Mouse (Mus musculus): ENCODE measurements around the gene Olfr279. TPM values are rescaled to one million over a fixed set of nuclear protein-coding genes. Genes with fewer than 3 reads are reported as not detected.
A peak's percentile ranks its signal among the peaks of the same experiment; 100 is the strongest.
"Not testable (repeated sequence)": the region's sequence is repeated elsewhere in the genome, so short reads cannot be mapped to it uniquely, and the experiment has no call there.

Olfr279 gene
- polyA plus RNA-seq, 1 experiment from 2014 or later, result not detected

DNA sequence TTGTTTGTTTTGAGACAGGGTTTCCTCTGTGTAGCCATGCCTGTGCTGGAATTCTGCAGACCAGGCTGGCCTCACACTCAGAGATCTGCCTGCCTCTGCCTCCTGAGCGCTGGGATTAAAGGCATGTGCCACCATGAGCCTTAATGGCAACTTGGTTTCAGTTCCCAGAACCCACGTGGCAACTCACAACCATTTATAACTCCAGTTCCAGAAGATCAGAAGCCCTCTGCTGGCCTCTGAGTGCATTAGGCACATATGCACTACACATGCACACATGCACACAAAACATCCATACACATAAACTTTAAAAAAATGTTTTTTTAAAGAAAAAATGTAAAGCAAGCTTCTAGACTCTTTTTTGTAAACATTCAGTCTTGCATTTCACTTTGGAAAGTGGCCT is 17.2 kb downstream of the Olfr279 start:
- Histone ChIP-seq H3K9me3 (ENCODE audit: low read length) (no peaks in the 10 kb centered on the region), H3K27ac (ENCODE audit: low read length) (no peak overlapping the region), H3K36me3 (ENCODE audit: insufficient read depth, low read length) (no peaks in the 10 kb centered on the region), H3K4me1 (ENCODE audit: insufficient read depth, low read length) (peaks cover 10% of the 10 kb centered on the region; the same call in 1 of the 2 replicates), H3K9ac (replicated peaks; ENCODE audit: low read length) (no peak overlapping the region), H3K4me3 (ENCODE audit: low read length) (no peak overlapping the region), H3K4me2 (replicated peaks; ENCODE audit: low read depth, low read length) (no peak overlapping the region), H3K27me3 (ENCODE audit: insufficient read depth, low read length) (no peaks in the 10 kb centered on the region)
- WGBS, result 57% methylated on average over 2 of the region's 2 CpGs
- no peak for ATAC-seq (ENCODE audit: low FRiP score, low TSS enrichment)

DNA sequence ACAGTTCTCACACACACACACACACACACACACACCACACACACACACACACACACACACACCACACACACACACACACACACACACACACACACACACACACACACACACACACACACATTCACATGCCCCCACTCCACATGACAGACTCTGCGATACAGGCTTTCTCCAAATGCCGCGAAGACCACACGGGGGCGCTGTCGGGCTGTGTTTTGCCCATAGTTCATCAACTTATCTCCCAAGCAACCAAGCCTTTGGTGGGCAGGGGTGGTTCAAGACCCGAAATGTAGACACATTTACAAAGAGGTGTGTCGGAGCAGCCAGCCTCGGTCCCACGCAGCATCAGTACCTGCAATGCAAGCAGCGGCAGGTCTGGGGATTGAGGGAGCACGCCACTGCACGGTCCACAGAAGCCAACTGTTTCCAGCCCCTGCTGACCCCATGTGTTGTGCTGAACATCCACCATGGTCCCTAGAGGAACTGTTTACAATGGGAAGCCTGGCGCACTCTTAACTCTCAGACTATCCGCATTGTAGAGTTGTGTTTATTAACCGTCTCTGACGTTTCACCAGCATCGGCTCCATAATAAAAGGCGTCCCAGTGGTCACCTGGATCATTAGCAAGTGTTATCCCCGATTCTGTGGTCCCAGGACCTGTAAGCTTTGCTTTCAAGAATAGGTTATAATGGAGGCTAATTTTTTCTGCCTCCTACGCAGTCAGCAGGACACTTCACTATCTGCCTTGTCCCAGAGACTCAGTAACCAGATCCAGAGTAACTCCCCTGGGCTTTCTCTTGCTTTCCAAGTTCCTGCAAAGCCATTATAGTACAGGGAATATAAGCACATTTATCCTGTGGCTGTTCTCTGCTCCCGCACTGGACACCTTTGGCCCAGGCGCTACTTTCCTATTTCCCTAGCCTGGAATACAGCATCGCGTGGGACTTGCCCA is 18.5 kb downstream of the Olfr279 start:
- Histone ChIP-seq H3K27me3 (ENCODE audit: insufficient read depth, low read length) (no peaks in the 10 kb centered on the region), H3K4me2 (replicated peaks; ENCODE audit: low read depth, low read length) (peak overlapping the region; percentile 55), H3K4me1 (ENCODE audit: insufficient read depth, low read length) (peaks cover 10% of the 10 kb centered on the region; the same call in 1 of the 2 replicates), H3K36me3 (ENCODE audit: insufficient read depth, low read length) (no peaks in the 10 kb centered on the region), H3K9ac (replicated peaks; ENCODE audit: low read length) (no peak overlapping the region), H3K27ac (ENCODE audit: low read length) (no peak overlapping the region), H3K4me3 (ENCODE audit: low read length) (peak overlapping the region; percentile 32), H3K9me3 (ENCODE audit: low read length) (no peaks in the 10 kb centered on the region)
- WGBS, result 27% methylated on average over 25 of the region's 25 CpGs
- ATAC-seq (ENCODE audit: low FRiP score, low TSS enrichment), result no peak

DNA sequence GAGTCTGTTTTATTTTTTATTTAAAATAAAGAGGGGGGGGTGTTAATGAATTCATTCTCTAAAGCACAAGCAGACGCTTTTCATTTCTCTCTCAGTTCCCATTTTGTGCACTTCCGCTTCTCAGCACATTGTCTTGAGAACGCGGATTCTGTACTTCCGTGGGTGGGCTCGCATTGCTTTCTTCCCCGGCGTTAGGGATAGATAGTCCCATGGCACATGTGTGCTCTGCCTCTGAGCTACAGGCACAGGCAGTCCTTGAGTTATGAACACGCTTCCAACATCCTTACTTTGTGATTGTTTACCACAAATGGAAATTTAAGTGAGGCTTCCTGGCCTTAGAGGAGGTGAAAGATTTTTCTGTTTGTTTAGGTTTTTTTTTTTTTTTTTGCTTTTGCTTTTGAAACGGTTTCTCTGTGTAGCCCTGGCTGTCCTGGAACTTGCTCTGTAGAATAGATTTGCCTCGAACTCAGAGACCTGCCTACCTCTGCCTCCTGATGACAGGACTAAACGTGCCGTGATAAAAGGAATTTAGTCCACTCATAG is 19.3 kb downstream of the Olfr279 start:
- Histone ChIP-seq H3K4me1 (ENCODE audit: insufficient read depth, low read length) (peaks cover 10% of the 10 kb centered on the region; the same call in 1 of the 2 replicates), H3K36me3 (ENCODE audit: insufficient read depth, low read length) (no peaks in the 10 kb centered on the region), H3K4me3 (ENCODE audit: low read length) (no peak overlapping the region), H3K27ac (ENCODE audit: low read length) (no peak overlapping the region), H3K27me3 (ENCODE audit: insufficient read depth, low read length) (no peaks in the 10 kb centered on the region), H3K9me3 (ENCODE audit: low read length) (no peaks in the 10 kb centered on the region), H3K4me2 (replicated peaks; ENCODE audit: low read depth, low read length) (no peak overlapping the region), H3K9ac (replicated peaks; ENCODE audit: low read length) (no peak overlapping the region)
- ATAC-seq (ENCODE audit: low FRiP score, low TSS enrichment), result no peak
- WGBS, result 69% methylated on average over 13 of the region's 13 CpGs

DNA sequence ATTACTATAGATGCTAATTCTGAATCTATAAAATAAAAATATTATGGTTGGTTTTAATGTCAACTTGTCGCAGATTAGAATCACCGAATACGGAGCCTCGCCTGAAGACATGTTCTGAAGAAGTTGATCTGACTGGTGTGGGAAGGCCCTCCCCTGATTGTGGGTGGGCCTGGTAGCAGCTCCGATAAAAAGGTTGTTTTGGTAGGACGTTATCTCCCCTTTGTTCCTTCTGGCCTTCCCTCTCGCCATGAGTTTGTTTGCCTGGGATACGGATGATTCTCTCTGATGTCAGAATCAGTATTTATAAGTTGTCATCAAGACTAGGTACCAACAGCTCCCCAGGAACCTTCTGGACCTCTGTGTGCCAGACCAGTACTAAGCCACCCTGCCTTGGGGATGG is 20.0 kb downstream of the Olfr279 start:
- H3K9ac ChIP-seq (replicated peaks; ENCODE audit: low read length), result no peak overlapping the region
- H3K27me3 ChIP-seq (ENCODE audit: insufficient read depth, low read length), result no peaks in the 10 kb centered on the region
- WGBS, result 69% methylated on average over 8 of the region's 8 CpGs
- no peak overlapping the region for H3K4me3 ChIP-seq (ENCODE audit: low read length)
- H3K27ac ChIP-seq (ENCODE audit: low read length), result no peak overlapping the region
- H3K9me3 ChIP-seq (ENCODE audit: low read length), result no peaks in the 10 kb centered on the region
- peaks cover 10% of the 10 kb centered on the region; the same call in 1 of the 2 replicates for H3K4me1 ChIP-seq (ENCODE audit: insufficient read depth, low read length)
- no peaks in the 10 kb centered on the region for H3K36me3 ChIP-seq (ENCODE audit: insufficient read depth, low read length)
- no peak overlapping the region for H3K4me2 ChIP-seq (replicated peaks; ENCODE audit: low read depth, low read length)
- ATAC-seq (ENCODE audit: low FRiP score, low TSS enrichment), result no peak

DNA sequence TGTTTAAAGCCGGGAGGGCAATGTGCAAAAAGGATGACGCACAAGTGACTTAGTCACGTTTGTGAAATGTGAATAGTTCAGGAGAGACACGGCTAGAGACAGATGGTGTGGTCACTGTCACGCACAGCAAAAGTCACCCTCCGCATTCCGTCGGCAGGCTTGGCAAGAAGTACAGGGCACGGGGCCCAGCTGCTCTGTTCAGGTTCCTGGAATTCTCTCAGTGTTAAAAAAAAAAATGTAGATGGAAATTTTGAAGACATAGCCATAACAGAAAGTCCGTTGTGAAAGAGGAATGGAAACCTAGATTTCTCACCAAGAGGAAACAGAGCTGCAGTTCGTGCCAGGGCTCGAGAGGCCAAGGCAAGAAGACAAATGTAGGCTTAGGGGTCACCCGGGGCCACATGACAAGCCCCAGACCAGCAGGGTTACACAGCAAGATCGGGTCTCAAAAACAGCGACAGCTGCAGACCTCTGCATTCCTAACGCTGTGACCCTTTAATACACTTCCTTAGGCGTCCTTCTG is 20.7 kb downstream of the Olfr279 start:
- Histone ChIP-seq H3K4me3 (ENCODE audit: low read length) (no peak overlapping the region), H3K4me2 (replicated peaks; ENCODE audit: low read depth, low read length) (no peak overlapping the region; the same call in 1 of the 2 replicates), H3K4me1 (ENCODE audit: insufficient read depth, low read length) (peaks cover 10% of the 10 kb centered on the region; the same call in 1 of the 2 replicates), H3K9me3 (ENCODE audit: low read length) (no peaks in the 10 kb centered on the region), H3K27ac (ENCODE audit: low read length) (0 out of 2 replicates have a peak overlapping the region, but pooled peaks have one; percentile 14), H3K27me3 (ENCODE audit: insufficient read depth, low read length) (no peaks in the 10 kb centered on the region), H3K36me3 (ENCODE audit: insufficient read depth, low read length) (peaks cover 2% of the 10 kb centered on the region; the same call in 1 of the 2 replicates), H3K9ac (replicated peaks; ENCODE audit: low read length) (0 out of 2 replicates have a peak overlapping the region, but pooled peaks have one; percentile 38)
- ATAC-seq (ENCODE audit: low FRiP score, low TSS enrichment), result no peak
- 44% methylated on average over 17 of the region's 17 CpGs for WGBS

DNA sequence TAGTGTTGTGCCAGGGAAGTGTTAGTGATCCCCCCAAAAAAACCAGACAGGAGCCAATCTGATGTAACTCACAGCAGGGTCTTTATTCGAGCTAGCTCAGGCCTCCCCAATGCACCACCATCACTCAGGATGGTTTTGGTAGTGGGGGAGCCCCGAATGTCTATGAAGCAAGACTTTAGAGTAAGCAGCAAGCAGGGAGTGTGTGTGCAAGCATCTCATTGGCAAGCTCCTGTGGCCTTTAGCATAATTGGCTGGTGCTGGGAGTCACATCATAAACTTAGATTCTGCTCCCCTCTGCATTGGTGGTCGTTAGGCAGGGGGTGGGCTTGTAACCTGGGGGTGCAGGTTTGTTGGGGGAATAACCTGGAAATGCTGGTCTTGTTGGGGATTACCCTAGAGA is 21.5 kb downstream of the Olfr279 start:
- H3K9me3 ChIP-seq (ENCODE audit: low read length); H3K27ac ChIP-seq (ENCODE audit: low read length); H3K36me3 ChIP-seq (ENCODE audit: insufficient read depth, low read length); H3K4me3 ChIP-seq (ENCODE audit: low read length); H3K4me2 ChIP-seq (replicated peaks; ENCODE audit: low read depth, low read length); H3K9ac ChIP-seq (replicated peaks; ENCODE audit: low read length); ATAC-seq (ENCODE audit: low FRiP score, low TSS enrichment); H3K4me1 ChIP-seq (ENCODE audit: insufficient read depth, low read length); H3K27me3 ChIP-seq (ENCODE audit: insufficient read depth, low read length): not testable (repeated sequence)
- 71% methylated on average over 3 of the region's 3 CpGs for WGBS

DNA sequence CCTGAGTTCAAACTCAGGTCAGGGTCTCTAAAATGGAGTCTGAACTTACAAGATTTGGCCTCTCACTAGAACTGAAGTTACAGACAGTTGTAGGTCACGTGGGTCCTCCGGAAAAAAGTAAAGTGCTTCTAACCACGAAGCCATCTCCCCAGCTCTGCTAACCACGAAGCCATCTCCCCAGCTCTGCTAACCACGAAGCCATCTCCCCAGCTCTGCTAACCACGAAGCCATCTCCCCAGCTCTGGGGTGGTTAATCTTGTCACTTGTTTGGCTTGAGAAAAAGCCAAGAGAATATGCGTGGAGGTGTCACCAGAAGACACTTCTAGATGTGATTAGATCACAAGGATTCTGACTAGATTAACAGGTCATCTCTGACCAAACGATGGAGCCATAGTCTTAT is 21.9 kb downstream of the Olfr279 start:
- Histone ChIP-seq H3K27ac (ENCODE audit: low read length) (no peak overlapping the region), H3K27me3 (ENCODE audit: insufficient read depth, low read length) (no peaks in the 10 kb centered on the region), H3K9ac (replicated peaks; ENCODE audit: low read length) (no peak overlapping the region), H3K9me3 (ENCODE audit: low read length) (no peaks in the 10 kb centered on the region), H3K36me3 (ENCODE audit: insufficient read depth, low read length) (peaks cover 9% of the 10 kb centered on the region), H3K4me2 (replicated peaks; ENCODE audit: low read depth, low read length) (no peak overlapping the region), H3K4me1 (ENCODE audit: insufficient read depth, low read length) (peaks cover 10% of the 10 kb centered on the region; the same call in 1 of the 2 replicates), H3K4me3 (ENCODE audit: low read length) (no peak overlapping the region)
- ATAC-seq (ENCODE audit: low FRiP score, low TSS enrichment), result no peak
- WGBS, result 83% methylated on average over 8 of the region's 8 CpGs

DNA sequence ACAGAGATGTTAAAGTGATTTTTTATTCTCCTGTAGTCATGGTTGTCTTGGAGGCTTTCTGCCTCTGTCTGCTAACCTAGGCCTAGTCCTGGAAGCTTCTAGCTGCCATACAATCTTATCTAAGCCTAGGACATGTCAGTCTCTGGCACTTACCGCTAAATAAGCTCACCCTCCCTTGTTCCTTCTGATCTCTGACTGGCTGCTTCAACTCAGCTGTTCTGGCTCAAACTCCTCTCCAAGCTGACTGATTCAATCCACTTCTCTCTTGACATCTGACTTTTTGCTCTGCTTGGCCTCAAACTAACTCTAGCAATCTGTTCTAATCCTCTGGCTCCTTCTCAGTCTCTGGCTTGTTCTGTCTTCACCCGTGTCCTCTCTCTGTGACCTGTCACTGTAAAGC is 22.6 kb downstream of the Olfr279 start:
- peaks cover 15% of the 10 kb centered on the region for H3K36me3 ChIP-seq (ENCODE audit: insufficient read depth, low read length)
- H3K4me3 ChIP-seq (ENCODE audit: low read length); ATAC-seq (ENCODE audit: low FRiP score, low TSS enrichment); H3K4me1 ChIP-seq (ENCODE audit: insufficient read depth, low read length); H3K9me3 ChIP-seq (ENCODE audit: low read length); H3K9ac ChIP-seq (replicated peaks; ENCODE audit: low read length); H3K27ac ChIP-seq (ENCODE audit: low read length); H3K4me2 ChIP-seq (replicated peaks; ENCODE audit: low read depth, low read length); H3K27me3 ChIP-seq (ENCODE audit: insufficient read depth, low read length): not testable (repeated sequence)
- WGBS, result 86% methylated on average over 2 of the region's 2 CpGs

DNA sequence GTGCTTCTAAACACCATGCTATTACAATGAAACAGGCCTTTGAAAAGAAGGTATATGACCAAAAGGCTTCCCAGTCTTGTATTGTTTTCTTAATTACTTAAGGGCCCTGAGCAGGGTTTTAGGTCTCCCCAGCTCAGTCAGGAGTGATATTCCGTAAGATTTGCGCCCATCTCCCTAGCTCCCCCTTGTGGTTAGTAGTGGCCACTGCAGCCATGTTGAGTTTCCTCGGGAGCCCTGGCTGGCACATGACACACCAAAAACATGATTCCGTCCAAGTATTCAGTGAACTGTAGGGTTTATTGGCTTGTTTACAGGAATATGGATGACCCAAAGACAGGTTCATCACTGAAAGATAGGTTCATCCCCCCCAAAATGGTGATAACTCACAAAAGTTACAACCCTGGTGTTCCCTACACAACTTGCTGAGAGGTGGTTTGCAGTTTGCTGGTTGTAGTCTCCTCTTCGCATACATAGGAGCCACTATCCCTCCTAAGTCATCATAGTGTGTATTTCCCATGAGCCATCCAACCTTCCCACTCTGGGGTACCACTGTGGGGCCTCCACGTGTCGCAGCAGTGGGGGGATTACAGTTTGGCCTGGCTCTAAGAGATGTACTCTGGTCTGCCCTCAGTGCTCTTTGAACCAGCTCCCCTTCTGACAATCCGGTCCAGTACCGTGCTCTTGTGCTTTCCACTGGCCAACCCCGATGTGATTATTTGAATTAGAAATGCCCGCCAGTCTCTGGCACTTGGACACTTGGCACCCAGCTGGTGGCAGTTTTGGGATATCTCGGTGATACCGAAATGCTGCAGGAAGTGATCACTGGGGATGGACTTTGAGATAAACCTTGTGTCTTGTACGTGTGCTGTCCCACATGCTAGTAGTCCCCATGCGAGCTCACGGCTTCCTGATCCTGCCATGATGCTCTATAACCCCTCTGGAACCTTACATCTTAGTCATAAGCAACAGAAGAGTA is 25.5 kb downstream of the Olfr279 start:
- Histone ChIP-seq H3K36me3 (ENCODE audit: insufficient read depth, low read length) (peaks cover 39% of the 10 kb centered on the region), H3K4me1 (ENCODE audit: insufficient read depth, low read length) (peaks cover 4% of the 10 kb centered on the region; the same call in 1 of the 2 replicates), H3K4me3 (ENCODE audit: low read length) (no peak overlapping the region), H3K27me3 (ENCODE audit: insufficient read depth, low read length) (no peaks in the 10 kb centered on the region), H3K9ac (replicated peaks; ENCODE audit: low read length) (no peak overlapping the region), H3K9me3 (ENCODE audit: low read length) (no peaks in the 10 kb centered on the region), H3K27ac (ENCODE audit: low read length) (no peak overlapping the region), H3K4me2 (replicated peaks; ENCODE audit: low read depth, low read length) (no peak overlapping the region)
- ATAC-seq (ENCODE audit: low FRiP score, low TSS enrichment), result peak; percentile 31
- WGBS, result 71% methylated on average over 16 of the region's 16 CpGs

Data from kidney, embryonic 16.5 days (tissue).